Mouse (Mus musculus): ENCODE data around the gene Pced1b. TPM values are rescaled to one million over a fixed set of nuclear protein-coding genes. Genes with fewer than 3 reads are reported as not detected.

The Pced1b gene
- total and polyA plus RNA-seq, 2 experiments = 0.92 to 5.6 TPM

- WGBS = 44% methylated on average over 19 of the region's 19 CpGs
- peak; percentile 58 for DNase-seq (ENCODE audit: extremely low read depth, low read depth, low spot score)
- no peak overlapping the region for H3K27ac ChIP-seq (replicated peaks; ENCODE audit: insufficient read depth, low read depth, low read length)
- no peak overlapping the region for H3K4me3 ChIP-seq (ENCODE audit: insufficient read depth, low read depth, low read length)
- H3K79me2 ChIP-seq (ENCODE audit: control insufficient read depth, insufficient read depth, low read length) = no peaks in the 10 kb centered on the region
- no peaks in the 10 kb centered on the region for H3K36me3 ChIP-seq (ENCODE audit: control insufficient read depth, insufficient read depth, low read length)
- peaks cover 6% of the 10 kb centered on the region; the same call in 1 of the 2 replicates for H3K4me1 ChIP-seq (ENCODE audit: control insufficient read depth, insufficient read depth, low read length)
- no peak for TF ChIP-seq CTCF (IDR thresholded peaks at IDR 0.05; ENCODE audit: low read depth, low read length)
- TF ChIP-seq POLR2A (IDR thresholded peaks at IDR 0.05; ENCODE audit: extremely low read depth, insufficient read depth, low read length) = no peak
- H3K9ac ChIP-seq (ENCODE audit: low read depth, low read length) = no peak overlapping the region
- H3K27me3 ChIP-seq (ENCODE audit: control insufficient read depth, insufficient read depth, low read length) = no peaks in the 10 kb centered on the region
These were observed 129.9 kb downstream of the Pced1b start for GRCm38 (mm10) chr15:97376792-97377222.

GRCm38 (mm10) chr15:97378061-97378460 is 131.2 kb downstream of the Pced1b start:
- Histone ChIP-seq H3K4me3 (ENCODE audit: insufficient read depth, low read depth, low read length) (no peak overlapping the region), H3K36me3 (ENCODE audit: control insufficient read depth, insufficient read depth, low read length) (no peaks in the 10 kb centered on the region), H3K79me2 (ENCODE audit: control insufficient read depth, insufficient read depth, low read length) (no peaks in the 10 kb centered on the region), H3K27ac (replicated peaks; ENCODE audit: insufficient read depth, low read depth, low read length) (no peak overlapping the region), H3K9ac (ENCODE audit: low read depth, low read length) (no peak overlapping the region), H3K27me3 (ENCODE audit: control insufficient read depth, insufficient read depth, low read length) (no peaks in the 10 kb centered on the region), H3K4me1 (ENCODE audit: control insufficient read depth, insufficient read depth, low read length) (peaks cover 6% of the 10 kb centered on the region; the same call in 1 of the 2 replicates)
- DNase-seq (ENCODE audit: extremely low read depth, low read depth, low spot score) = peak; percentile 95
- 54% methylated on average over 4 of the region's 4 CpGs for WGBS
- TF ChIP-seq CTCF (IDR thresholded peaks at IDR 0.05; ENCODE audit: low read depth, low read length) (no peak), POLR2A (IDR thresholded peaks at IDR 0.05; ENCODE audit: extremely low read depth, insufficient read depth, low read length) (no peak)

GRCm38 (mm10) chr15:97379489-97380304 is 132.8 kb downstream of the Pced1b start:
- no peak for DNase-seq (ENCODE audit: extremely low read depth, low read depth, low spot score)
- Histone ChIP-seq H3K4me1 (ENCODE audit: control insufficient read depth, insufficient read depth, low read length) (peaks cover 6% of the 10 kb centered on the region; the same call in 1 of the 2 replicates), H3K27ac (replicated peaks; ENCODE audit: insufficient read depth, low read depth, low read length) (no peak overlapping the region), H3K9ac (ENCODE audit: low read depth, low read length) (no peak overlapping the region), H3K79me2 (ENCODE audit: control insufficient read depth, insufficient read depth, low read length) (no peaks in the 10 kb centered on the region), H3K36me3 (ENCODE audit: control insufficient read depth, insufficient read depth, low read length) (no peaks in the 10 kb centered on the region), H3K27me3 (ENCODE audit: control insufficient read depth, insufficient read depth, low read length) (no peaks in the 10 kb centered on the region), H3K4me3 (ENCODE audit: insufficient read depth, low read depth, low read length) (peak overlapping the region; percentile 49; the same call in 1 of the 2 replicates)
- 56% methylated on average over 12 of the region's 12 CpGs for WGBS
- TF ChIP-seq POLR2A (IDR thresholded peaks at IDR 0.05; ENCODE audit: extremely low read depth, insufficient read depth, low read length) = no peak
- no peak for TF ChIP-seq CTCF (IDR thresholded peaks at IDR 0.05; ENCODE audit: low read depth, low read length)

- no peak for TF ChIP-seq POLR2A (IDR thresholded peaks at IDR 0.05; ENCODE audit: extremely low read depth, insufficient read depth, low read length)
- no peak for TF ChIP-seq CTCF (IDR thresholded peaks at IDR 0.05; ENCODE audit: low read depth, low read length)
- Histone ChIP-seq H3K4me1 (ENCODE audit: control insufficient read depth, insufficient read depth, low read length) (no peaks in the 10 kb centered on the region), H3K27ac (replicated peaks; ENCODE audit: insufficient read depth, low read depth, low read length) (no peak overlapping the region), H3K79me2 (ENCODE audit: control insufficient read depth, insufficient read depth, low read length) (no peaks in the 10 kb centered on the region), H3K27me3 (ENCODE audit: control insufficient read depth, insufficient read depth, low read length) (no peaks in the 10 kb centered on the region), H3K36me3 (ENCODE audit: control insufficient read depth, insufficient read depth, low read length) (no peaks in the 10 kb centered on the region), H3K4me3 (ENCODE audit: insufficient read depth, low read depth, low read length) (no peak overlapping the region), H3K9ac (ENCODE audit: low read depth, low read length) (no peak overlapping the region)
- WGBS = 93% methylated on average over 3 of the region's 3 CpGs
- DNase-seq (ENCODE audit: extremely low read depth, low read depth, low spot score) = no peak
These were observed 135.7 kb downstream of the Pced1b start for GRCm38 (mm10) chr15:97382567-97382966.

- Histone ChIP-seq H3K79me2 (ENCODE audit: control insufficient read depth, insufficient read depth, low read length) (no peaks in the 10 kb centered on the region), H3K36me3 (ENCODE audit: control insufficient read depth, insufficient read depth, low read length) (no peaks in the 10 kb centered on the region), H3K9ac (ENCODE audit: low read depth, low read length) (no peak overlapping the region), H3K4me1 (ENCODE audit: control insufficient read depth, insufficient read depth, low read length) (no peaks in the 10 kb centered on the region), H3K27me3 (ENCODE audit: control insufficient read depth, insufficient read depth, low read length) (no peaks in the 10 kb centered on the region), H3K4me3 (ENCODE audit: insufficient read depth, low read depth, low read length) (no peak overlapping the region), H3K27ac (replicated peaks; ENCODE audit: insufficient read depth, low read depth, low read length) (no peak overlapping the region)
- no peak for DNase-seq (ENCODE audit: extremely low read depth, low read depth, low spot score)
- 91% methylated on average over 14 of the region's 14 CpGs for WGBS
- TF ChIP-seq CTCF (IDR thresholded peaks at IDR 0.05; ENCODE audit: low read depth, low read length) (no peak), POLR2A (IDR thresholded peaks at IDR 0.05; ENCODE audit: extremely low read depth, insufficient read depth, low read length) (no peak)
These were observed 136.7 kb downstream of the Pced1b start for GRCm38 (mm10) chr15:97383523-97384141.
